Mouse (Mus musculus) midbrain, embryonic 12.5 days (tissue): Measurements from ENCODE around the gene Patl1. TPM values are rescaled to one million over a fixed set of nuclear protein-coding genes. Genes with fewer than 3 reads are reported as not detected.
"Not testable (repeated sequence)": the region's sequence is repeated elsewhere in the genome, so short reads cannot be mapped to it uniquely, and the experiment has no call there.

Experiments
- ATAC-seq: fragments of 200-750 bp; cut with Nextera tagmentation; 2 replicates; pipeline ENCODE4 v1.8.0; 2017; ENCODE audit warnings: low read depth, moderate TSS enrichment, moderate library complexity; ENCODE audit not compliant: low FRiP score
- H3K27ac ChIP-seq: fragments of 300-500 bp; sonication (generic); replicated peaks from 2 replicates; pipeline ENCODE4 v1.5.1; 2016; ENCODE audit warnings: mild to moderate bottlenecking
- H3K27me3 ChIP-seq: fragments of 300-500 bp; sonication (generic); 2 replicates; pipeline ENCODE4 v1.6.1; 2016; ENCODE audit warnings: mild to moderate bottlenecking
- H3K36me3 ChIP-seq: fragments of 300-500 bp; sonication (generic); 2 replicates; pipeline ENCODE4 v1.6.1; 2016
- H3K4me1 ChIP-seq: fragments of 300-500 bp; sonication (generic); 2 replicates; pipeline ENCODE4 v1.6.1; 2016
- H3K4me2 ChIP-seq: fragments of 300-500 bp; sonication (generic); replicated peaks from 2 replicates; pipeline ENCODE4 v1.6.1; 2016; ENCODE audit warnings: mild to moderate bottlenecking, moderate library complexity
- H3K4me3 ChIP-seq: fragments of 300-500 bp; sonication (generic); 2 replicates; pipeline ENCODE4 v1.5.1; 2016; ENCODE audit warnings: mild to moderate bottlenecking
- H3K9ac ChIP-seq: fragments of 300-500 bp; sonication (generic); replicated peaks from 2 replicates; pipeline ENCODE4 v1.6.1; 2016; ENCODE audit warnings: mild to moderate bottlenecking, moderate library complexity
- H3K9me3 ChIP-seq: fragments of 300-500 bp; sonication (generic); 2 replicates; pipeline ENCODE4 v1.6.1; 2016; ENCODE audit warnings: mild to moderate bottlenecking
- WGBS: fragments of 180-500 bp; shearing (Covaris S2); methylation state at CpG from one replicate; pipeline ENCODE4 v1.1.7; 2016; 5-methylcytosine and 5-hydroxymethylcytosine counted together
- polyA plus RNA-seq: library from polyadenylated mRNA; unstranded; fragments of >200 nt; fragmentation: Nextera tagmentation; extraction: Ambion mirVana; gene quantifications from 2 replicates; pipeline ENCODE4 v1.2.1, GENCODE M21; 2016

Gene Patl1
- polyA plus RNA-seq, 1 experiment from 2014 or later: 24.4 TPM

- Histone ChIP-seq H3K36me3 (peaks cover 42% of the 10 kb centered on the region), H3K27me3 (no peaks in the 10 kb centered on the region), H3K9me3 (no peaks in the 10 kb centered on the region), H3K4me1 (peaks cover 19% of the 10 kb centered on the region), H3K9ac (no peak overlapping the region), H3K4me3 (no peak overlapping the region), H3K4me2 (no peak overlapping the region), H3K27ac (no peak overlapping the region)
- ATAC-seq: no peak
- 84% methylated on average over 9 of the region's 9 CpGs for WGBS
Observed at GRCm38 (mm10) chr19:11969155-11970050, 57.2 kb downstream of the Patl1 start.

GRCm38 (mm10) chr19:11973511-11974222, 61.5 kb downstream of the Patl1 start:
- WGBS: 92% methylated on average over 13 of the region's 13 CpGs
- Histone ChIP-seq H3K27me3 (no peaks in the 10 kb centered on the region), H3K4me1 (peaks cover 5% of the 10 kb centered on the region; the same call in 1 of the 2 replicates), H3K9me3 (no peaks in the 10 kb centered on the region), H3K36me3 (peaks cover 80% of the 10 kb centered on the region), H3K27ac (no peak overlapping the region), H3K9ac (no peak overlapping the region), H3K4me3 (no peak overlapping the region), H3K4me2 (no peak overlapping the region)
- no peak for ATAC-seq

- no peak overlapping the region for H3K4me2 ChIP-seq
- peaks cover 86% of the 10 kb centered on the region for H3K36me3 ChIP-seq
- 0 out of 2 replicates have a peak, but pooled peaks cover under 1% of the 10 kb centered on the region for H3K4me1 ChIP-seq
- no peak overlapping the region for H3K4me3 ChIP-seq
- no peaks in the 10 kb centered on the region for H3K27me3 ChIP-seq
- WGBS: 97% methylated on average over 2 of the region's 2 CpGs
- no peak overlapping the region for H3K9ac ChIP-seq
- ATAC-seq: no peak
- H3K9me3 ChIP-seq: no peaks in the 10 kb centered on the region
- no peak overlapping the region for H3K27ac ChIP-seq
Observed at GRCm38 (mm10) chr19:11974223-11974540, 62.0 kb downstream of the Patl1 start.

GRCm38 (mm10) chr19:11975683-11976082, 63.5 kb downstream of the Patl1 start:
- H3K4me2 ChIP-seq: no peak overlapping the region
- H3K4me1 ChIP-seq: no peaks in the 10 kb centered on the region
- H3K9ac ChIP-seq: no peak overlapping the region
- H3K4me3 ChIP-seq: no peak overlapping the region
- no peak overlapping the region for H3K27ac ChIP-seq
- H3K36me3 ChIP-seq: peaks cover 97% of the 10 kb centered on the region
- WGBS: 86% methylated on average over 4 of the region's 4 CpGs
- ATAC-seq: no peak
- H3K9me3 ChIP-seq: no peaks in the 10 kb centered on the region
- no peaks in the 10 kb centered on the region for H3K27me3 ChIP-seq

- no peak overlapping the region for H3K27ac ChIP-seq
- 87% methylated on average over 5 of the region's 5 CpGs for WGBS
- no peak for ATAC-seq
Observed at GRCm38 (mm10) chr19:11977363-11977762, 65.2 kb downstream of the Patl1 start.

GRCm38 (mm10) chr19:11980471-11980870, 68.3 kb downstream of the Patl1 start:
- Histone ChIP-seq H3K4me2 (no peak overlapping the region), H3K4me1 (no peaks in the 10 kb centered on the region), H3K4me3 (no peak overlapping the region), H3K27ac (no peak overlapping the region), H3K36me3 (peaks cover 92% of the 10 kb centered on the region), H3K9ac (no peak overlapping the region), H3K9me3 (no peaks in the 10 kb centered on the region), H3K27me3 (no peaks in the 10 kb centered on the region)
- WGBS: 89% methylated on average over 4 of the region's 4 CpGs
- ATAC-seq: no peak

More at GRCm38 (mm10) chr19:11977363-11977762, 65.2 kb downstream of the Patl1 start:
- H3K4me3 ChIP-seq: no peak overlapping the region
- H3K4me1 ChIP-seq: no peaks in the 10 kb centered on the region
- no peak overlapping the region for H3K4me2 ChIP-seq
- no peaks in the 10 kb centered on the region for H3K27me3 ChIP-seq
- H3K9ac ChIP-seq: no peak overlapping the region
- no peaks in the 10 kb centered on the region for H3K9me3 ChIP-seq
- H3K36me3 ChIP-seq: peaks cover 96% of the 10 kb centered on the region

- H3K4me1 ChIP-seq, H3K4me2 ChIP-seq, H3K9ac ChIP-seq, H3K9me3 ChIP-seq, ATAC-seq, H3K27me3 ChIP-seq, H3K27ac ChIP-seq, H3K4me3 ChIP-seq: not testable (repeated sequence)
- H3K36me3 ChIP-seq: peaks cover 89% of the 10 kb centered on the region
- 82% methylated on average over 5 of the region's 5 CpGs for WGBS
Observed at GRCm38 (mm10) chr19:11984614-11985013, 72.4 kb downstream of the Patl1 start.

- Histone ChIP-seq H3K36me3 (peaks cover 88% of the 10 kb centered on the region), H3K4me2 (no peak overlapping the region), H3K9me3 (no peaks in the 10 kb centered on the region), H3K4me3 (no peak overlapping the region), H3K27me3 (no peaks in the 10 kb centered on the region), H3K4me1 (no peaks in the 10 kb centered on the region), H3K9ac (no peak overlapping the region), H3K27ac (no peak overlapping the region)
- ATAC-seq: no peak
- WGBS: 89% methylated on average over 3 of the region's 3 CpGs
Observed at GRCm38 (mm10) chr19:11987841-11988240, 75.6 kb downstream of the Patl1 start.

- H3K9ac ChIP-seq: no peak overlapping the region
- H3K36me3 ChIP-seq: peaks cover 86% of the 10 kb centered on the region
- H3K4me2 ChIP-seq: no peak overlapping the region
- H3K9me3 ChIP-seq: no peaks in the 10 kb centered on the region
- H3K4me1 ChIP-seq: no peaks in the 10 kb centered on the region
- ATAC-seq: no peak
- H3K27me3 ChIP-seq: no peaks in the 10 kb centered on the region
- H3K27ac ChIP-seq: no peak overlapping the region
- 95% methylated on average over 6 of the region's 7 CpGs for WGBS
- no peak overlapping the region for H3K4me3 ChIP-seq
Observed at GRCm38 (mm10) chr19:11989334-11989733, 77.1 kb downstream of the Patl1 start.

GRCm38 (mm10) chr19:11992034-11992433, 79.8 kb downstream of the Patl1 start:
- Histone ChIP-seq H3K4me2 (no peak overlapping the region), H3K9ac (no peak overlapping the region), H3K27me3 (no peaks in the 10 kb centered on the region), H3K9me3 (no peaks in the 10 kb centered on the region), H3K27ac (no peak overlapping the region), H3K36me3 (peaks cover 79% of the 10 kb centered on the region), H3K4me1 (no peaks in the 10 kb centered on the region), H3K4me3 (no peak overlapping the region)
- ATAC-seq: no peak
- 94% methylated on average over 9 of the region's 9 CpGs for whole genome bisulfite sequencing

GRCm38 (mm10) chr19:11992441-11993029, 80.3 kb downstream of the Patl1 start:
- Histone ChIP-seq H3K27me3 (no peaks in the 10 kb centered on the region), H3K36me3 (peaks cover 75% of the 10 kb centered on the region), H3K4me2 (no peak overlapping the region), H3K27ac (no peak overlapping the region), H3K4me3 (no peak overlapping the region), H3K9ac (no peak overlapping the region), H3K9me3 (no peaks in the 10 kb centered on the region), H3K4me1 (no peaks in the 10 kb centered on the region)
- WGBS: 91% methylated on average over 10 of the region's 10 CpGs
- no peak for ATAC-seq
